Mouse (Mus musculus): ENCODE results near the gene Cfap61.

DNA sequence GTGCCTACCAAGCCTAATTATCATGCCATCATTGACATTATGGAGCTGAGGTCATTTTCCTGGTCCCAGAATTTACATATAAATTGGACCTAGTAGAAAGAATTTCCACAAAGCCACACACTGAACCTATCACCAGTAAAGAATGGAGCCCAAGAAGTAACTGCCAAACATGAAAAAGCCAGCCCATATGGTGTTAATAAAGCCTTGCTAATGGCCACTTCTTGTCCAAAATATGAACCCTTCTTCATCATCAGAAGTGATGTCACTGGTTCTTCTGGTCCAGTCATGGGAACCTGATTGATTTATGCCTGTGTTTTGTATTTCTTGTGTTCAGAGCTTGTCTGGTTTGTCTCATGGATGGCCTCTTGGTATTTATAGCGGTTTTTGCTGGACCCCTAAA lies 152.8 kb downstream of the Cfap61 start:
- TF ChIP-seq CTCF (IDR thresholded peaks at IDR 0.05; ENCODE audit: extremely low read depth, insufficient read length, insufficient replicate concordance, low read depth, low read length), result no peak
- no peak for TF ChIP-seq POLR2A (IDR thresholded peaks at IDR 0.05; ENCODE audit: low read depth, low read length)
